Mouse (Mus musculus) forebrain, embryonic 12.5 days (tissue): ENCODE measurements around the gene Ppp2r5a. TPM values are rescaled to one million over a fixed set of nuclear protein-coding genes. Genes with fewer than 3 reads are reported as not detected.

Experiments used
- ATAC-seq: fragments of 200-750 bp; cut with Nextera tagmentation; 2 replicates; pipeline ENCODE4 v1.8.0; 2017; ENCODE audit warnings: moderate TSS enrichment; ENCODE audit not compliant: low FRiP score
- H3K27ac ChIP-seq: fragments of 300-500 bp; sonication (generic); 2 replicates; pipeline ENCODE4 v1.5.1; 2016; ENCODE audit warnings: mild to moderate bottlenecking
- H3K27me3 ChIP-seq: fragments of 300-500 bp; sonication (generic); 2 replicates; pipeline ENCODE4 v1.6.1; 2016; ENCODE audit warnings: mild to moderate bottlenecking
- H3K36me3 ChIP-seq: fragments of 300-500 bp; sonication (generic); replicated peaks from 2 replicates; pipeline ENCODE4 v1.6.1; 2016; ENCODE audit warnings: mild to moderate bottlenecking
- H3K4me1 ChIP-seq: fragments of 300-500 bp; sonication (generic); 2 replicates; pipeline ENCODE4 v1.6.1; 2016
- H3K4me2 ChIP-seq: fragments of 300-500 bp; sonication (generic); 2 replicates; pipeline ENCODE4 v1.6.1; 2016; ENCODE audit warnings: mild to moderate bottlenecking, moderate library complexity
- H3K4me3 ChIP-seq: fragments of 300-500 bp; sonication (generic); replicated peaks from 2 replicates; pipeline ENCODE4 v1.5.1; 2016; ENCODE audit warnings: mild to moderate bottlenecking
- H3K9ac ChIP-seq: fragments of 300-500 bp; sonication (generic); 2 replicates; pipeline ENCODE4 v1.6.1; 2016; ENCODE audit warnings: mild to moderate bottlenecking
- H3K9me3 ChIP-seq: fragments of 300-500 bp; sonication (generic); 2 replicates; pipeline ENCODE4 v1.6.1; 2016
- WGBS: fragments of 180-500 bp; shearing (Covaris S2); methylation state at CpG from one replicate; pipeline ENCODE4 v1.1.7; 2016; 5-methylcytosine and 5-hydroxymethylcytosine counted together
- polyA plus RNA-seq: library from polyadenylated mRNA; unstranded; fragments of >200 nt; fragmentation: Nextera tagmentation; extraction: Ambion mirVana; gene quantifications from 2 replicates; pipeline ENCODE4 v1.2.1, GENCODE M21; 2016

Gene Ppp2r5a
- polyA plus RNA-seq, 1 experiment from 2014 or later, result 12.2 TPM

- peaks cover 60% of the 10 kb centered on the region for H3K36me3 ChIP-seq
- no peak overlapping the region for H3K4me3 ChIP-seq
- no peak overlapping the region for H3K4me2 ChIP-seq
- H3K9ac ChIP-seq, result no peak overlapping the region
- 84% methylated on average over 5 of the region's 5 CpGs for WGBS
- H3K9me3 ChIP-seq, result peaks cover 1% of the 10 kb centered on the region; the same call in 1 of the 2 replicates
- no peaks in the 10 kb centered on the region for H3K27me3 ChIP-seq
- H3K4me1 ChIP-seq, result no peaks in the 10 kb centered on the region
- no peak overlapping the region for H3K27ac ChIP-seq
- ATAC-seq, result no peak
Observed at GRCm38 (mm10) chr1:191334500-191334899, 68.6 kb downstream of the Ppp2r5a start.

- Histone ChIP-seq H3K9ac (no peak overlapping the region), H3K36me3 (peaks cover 34% of the 10 kb centered on the region), H3K27ac (no peak overlapping the region), H3K9me3 (no peaks in the 10 kb centered on the region), H3K4me1 (peaks cover 27% of the 10 kb centered on the region), H3K4me3 (no peak overlapping the region), H3K4me2 (no peak overlapping the region), H3K27me3 (no peaks in the 10 kb centered on the region)
- ATAC-seq, result no peak
- 91% methylated on average over 4 of the region's 4 CpGs for WGBS
Observed at GRCm38 (mm10) chr1:191330356-191330755, 72.7 kb downstream of the Ppp2r5a start.

- H3K4me3 ChIP-seq, result no peak overlapping the region
Observed at GRCm38 (mm10) chr1:191328019-191328441, 75.0 kb downstream of the Ppp2r5a start.

GRCm38 (mm10) chr1:191327258-191327657 is 75.8 kb downstream of the Ppp2r5a start:
- Histone ChIP-seq H3K36me3 (peaks cover 19% of the 10 kb centered on the region), H3K4me3 (peak overlapping the region; percentile 67; the same call in 1 of the 2 replicates), H3K4me2 (peak overlapping the region; percentile 91), H3K27me3 (no peaks in the 10 kb centered on the region), H3K27ac (no peak overlapping the region), H3K9ac (peak overlapping the region; percentile 82; the same call in 1 of the 2 replicates), H3K4me1 (peaks cover 29% of the 10 kb centered on the region), H3K9me3 (no peaks in the 10 kb centered on the region)
- ATAC-seq, result no peak
- WGBS, result 85% methylated on average over 8 of the region's 8 CpGs

More at GRCm38 (mm10) chr1:191328019-191328441, 75.0 kb downstream of the Ppp2r5a start:
- H3K36me3 ChIP-seq, result peaks cover 20% of the 10 kb centered on the region
- ATAC-seq, result no peak
- H3K4me1 ChIP-seq, result peaks cover 29% of the 10 kb centered on the region
- H3K27ac ChIP-seq, result no peak overlapping the region
- no peaks in the 10 kb centered on the region for H3K27me3 ChIP-seq
- no peak overlapping the region for H3K9ac ChIP-seq
- H3K4me2 ChIP-seq, result no peak overlapping the region
- H3K9me3 ChIP-seq, result no peaks in the 10 kb centered on the region
- WGBS, result 84% methylated on average over 8 of the region's 8 CpGs

GRCm38 (mm10) chr1:191326233-191326882 is 76.7 kb downstream of the Ppp2r5a start:
- WGBS, result 2% methylated on average over 31 of the region's 35 CpGs
- Histone ChIP-seq H3K4me3 (peak overlapping the region; percentile 67), H3K4me1 (peaks cover 29% of the 10 kb centered on the region), H3K27me3 (no peaks in the 10 kb centered on the region), H3K9me3 (no peaks in the 10 kb centered on the region), H3K4me2 (peak overlapping the region; percentile 91), H3K27ac (peak overlapping the region; percentile 73), H3K9ac (peak overlapping the region; percentile 82), H3K36me3 (peaks cover 10% of the 10 kb centered on the region; the same call in 1 of the 2 replicates)
- peak; percentile 76 for ATAC-seq

DNA sequence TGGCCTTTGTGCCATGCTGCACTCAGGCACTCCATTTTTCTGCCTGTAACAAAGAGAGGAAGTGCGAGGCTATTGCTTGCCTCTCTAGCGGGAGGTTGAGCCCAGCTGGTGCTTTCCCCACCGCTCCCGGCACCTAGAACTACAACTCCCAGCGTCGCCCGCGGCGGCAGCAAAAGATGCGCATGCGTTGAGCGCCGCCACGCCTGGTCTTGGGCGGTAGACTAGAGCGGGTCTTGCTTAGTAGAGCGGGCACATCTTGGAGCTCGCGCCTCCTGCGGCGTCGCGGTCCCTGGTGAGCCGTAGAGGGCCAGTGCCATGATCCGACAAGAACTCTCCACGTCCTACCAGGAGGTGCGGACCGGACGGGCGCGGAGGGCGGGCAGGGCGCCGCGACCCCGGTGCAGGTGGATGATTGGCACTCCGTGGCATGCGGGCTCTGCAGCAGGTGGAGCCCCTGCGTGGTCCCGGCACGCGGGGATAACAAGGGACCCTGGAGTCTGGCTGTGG is 77.3 kb downstream of the Ppp2r5a start, which contains the start of gene Tmem206:
Tmem206 (plus strand) TSS at position 187 of the 507 bp plus-strand sequence.
- WGBS, result 0% methylated on average over 31 of the region's 42 CpGs
- peaks cover 6% of the 10 kb centered on the region; the same call in 1 of the 2 replicates for H3K36me3 ChIP-seq
- H3K4me2 ChIP-seq, result peak within 1 kb of the TSS; percentile 91
- no peaks in the 10 kb centered on the region for H3K27me3 ChIP-seq
- peak within 1 kb of the TSS; percentile 82 for H3K9ac ChIP-seq
- ATAC-seq, result peak; percentile 96
- peak within 1 kb of the TSS; percentile 67 for H3K4me3 ChIP-seq
- peak within 1 kb of the TSS; percentile 73 for H3K27ac ChIP-seq
- peaks cover 29% of the 10 kb centered on the region for H3K4me1 ChIP-seq
- H3K9me3 ChIP-seq, result no peaks in the 10 kb centered on the region

- H3K9ac ChIP-seq, result peak overlapping the region; percentile 33; the same call in 1 of the 2 replicates
- H3K4me2 ChIP-seq, result peak overlapping the region; percentile 91
- peaks cover 29% of the 10 kb centered on the region for H3K4me1 ChIP-seq
- H3K27me3 ChIP-seq, result no peaks in the 10 kb centered on the region
- no peaks in the 10 kb centered on the region for H3K9me3 ChIP-seq
- peak; percentile 8; the same call in 1 of the 2 replicates for ATAC-seq
- 86% methylated on average over 7 of the region's 7 CpGs for WGBS
- H3K36me3 ChIP-seq, result 0 out of 2 replicates have a peak, but pooled peaks cover 6% of the 10 kb centered on the region
- no peak overlapping the region for H3K4me3 ChIP-seq
- H3K27ac ChIP-seq, result peak overlapping the region; percentile 67; the same call in 1 of the 2 replicates
Observed at GRCm38 (mm10) chr1:191324733-191325590, 78.1 kb downstream of the Ppp2r5a start.

DNA sequence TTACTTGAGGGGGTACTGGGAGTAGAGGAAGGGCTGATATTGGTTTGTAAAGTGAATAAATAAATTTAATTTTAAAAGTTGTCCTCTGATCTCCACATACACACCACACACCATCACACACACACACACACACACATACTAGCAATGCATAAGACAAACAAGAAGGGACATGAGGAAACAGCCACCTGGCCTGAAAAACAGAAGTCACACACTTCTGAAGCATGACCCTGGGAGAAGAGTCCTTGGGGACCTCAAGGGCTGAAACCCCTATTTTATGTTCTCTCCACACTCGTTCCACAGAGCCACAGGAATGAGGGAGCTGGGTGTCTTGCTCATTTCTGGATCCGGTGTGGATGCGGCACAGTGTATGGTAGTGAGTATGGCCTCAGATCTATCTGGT is 79.7 kb downstream of the Ppp2r5a start:
- 89% methylated on average over 3 of the region's 3 CpGs for WGBS
- Histone ChIP-seq H3K27me3 (peaks cover 5% of the 10 kb centered on the region; the same call in 1 of the 2 replicates), H3K9ac (no peak overlapping the region), H3K27ac (no peak overlapping the region), H3K4me3 (no peak overlapping the region), H3K4me1 (peaks cover 23% of the 10 kb centered on the region), H3K4me2 (no peak overlapping the region), H3K36me3 (no peaks in the 10 kb centered on the region), H3K9me3 (no peaks in the 10 kb centered on the region)
- no peak for ATAC-seq

DNA sequence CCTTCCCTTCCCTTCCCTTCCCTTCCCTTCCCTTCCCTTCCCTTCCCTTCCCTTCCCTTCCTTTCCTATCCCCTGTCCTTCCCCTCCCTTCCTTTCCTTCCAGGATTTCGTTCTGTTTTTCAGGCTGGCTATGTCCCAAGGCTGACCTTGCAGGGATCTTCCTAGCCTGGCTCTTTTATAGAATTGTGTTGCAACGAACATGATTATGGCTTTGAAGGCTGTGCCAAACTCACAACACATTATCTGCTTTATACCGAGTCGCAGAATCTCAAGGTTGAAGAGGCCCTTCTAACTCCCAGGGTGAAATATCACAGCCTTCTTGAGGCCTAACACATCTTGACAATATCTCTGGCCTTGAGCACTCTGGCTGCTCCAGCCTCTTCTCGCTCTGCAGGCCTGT is 84.4 kb downstream of the Ppp2r5a start:
- H3K4me3 ChIP-seq, result no peak overlapping the region
- H3K27me3 ChIP-seq, result peaks cover 5% of the 10 kb centered on the region; the same call in 1 of the 2 replicates
- no peaks in the 10 kb centered on the region for H3K9me3 ChIP-seq
- no peak overlapping the region for H3K27ac ChIP-seq
- no peak overlapping the region for H3K9ac ChIP-seq
- 86% methylated on average over 5 of the region's 5 CpGs for WGBS
- peaks cover 9% of the 10 kb centered on the region for H3K4me1 ChIP-seq
- no peaks in the 10 kb centered on the region for H3K36me3 ChIP-seq
- ATAC-seq, result no peak
- no peak overlapping the region for H3K4me2 ChIP-seq

DNA sequence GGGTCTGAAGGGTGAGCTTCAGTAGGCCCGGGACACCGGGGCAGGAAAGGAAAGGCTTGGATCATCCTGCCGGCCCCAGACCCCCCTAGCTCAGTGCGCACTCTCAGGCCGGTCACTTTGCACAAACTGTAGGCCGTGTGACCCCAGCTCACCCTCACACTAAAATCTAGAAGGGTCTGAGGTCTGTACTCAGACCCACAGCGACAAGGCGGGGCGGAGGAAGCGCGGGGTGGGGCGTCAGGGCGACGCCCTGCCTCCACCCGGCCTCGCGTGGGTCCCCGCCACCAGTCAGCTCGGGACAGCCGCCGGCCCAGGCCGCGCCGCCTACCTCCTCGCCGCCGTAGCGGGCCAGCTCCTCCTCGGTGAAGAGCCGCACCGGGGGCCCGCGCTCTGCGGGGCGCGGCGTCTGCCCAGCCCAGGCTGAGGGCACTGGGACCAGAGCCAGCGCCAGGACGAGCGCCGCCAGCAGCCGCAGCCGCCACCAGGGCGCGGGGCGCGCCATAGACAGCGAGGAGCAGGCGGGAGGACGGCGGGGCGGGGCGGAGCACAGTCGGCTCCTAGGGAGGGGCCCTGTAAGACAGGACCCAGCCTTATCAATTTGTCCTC is 85.4 kb downstream of the Ppp2r5a start, which contains the start of gene Nenf:
Nenf (minus strand) TSS at position 604 of the 606 bp plus-strand sequence.
- WGBS, result 1% methylated on average over 53 of the region's 54 CpGs

DNA sequence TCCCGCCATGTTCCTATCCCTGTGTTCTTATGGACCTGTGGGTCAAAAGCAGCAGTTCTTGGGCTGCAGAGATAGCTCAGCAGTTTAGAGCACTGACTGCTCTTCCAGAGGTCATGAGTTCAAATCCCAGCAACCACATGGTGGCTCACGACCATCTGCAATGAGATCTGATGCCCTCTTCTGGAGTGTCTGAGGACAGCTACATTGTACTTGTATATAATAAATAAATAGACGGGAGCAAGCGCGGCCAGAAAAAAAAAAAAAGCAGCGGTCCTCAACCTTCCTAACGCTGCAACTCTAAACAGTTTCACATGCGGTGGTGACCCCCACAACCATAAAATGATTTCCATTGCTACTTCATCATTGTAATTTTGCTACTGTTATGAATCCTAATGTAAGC is 86.3 kb downstream of the Ppp2r5a start:
- peak overlapping the region; percentile 73; the same call in 1 of the 2 replicates for H3K4me3 ChIP-seq
- H3K27me3 ChIP-seq, result peaks cover 5% of the 10 kb centered on the region; the same call in 1 of the 2 replicates
- no peaks in the 10 kb centered on the region for H3K36me3 ChIP-seq
- ATAC-seq, result no peak
- H3K27ac ChIP-seq, result no peak overlapping the region
- no peak overlapping the region; the same call in 1 of the 2 replicates for H3K9ac ChIP-seq
- H3K4me1 ChIP-seq, result peaks cover 12% of the 10 kb centered on the region
- H3K9me3 ChIP-seq, result no peaks in the 10 kb centered on the region
- H3K4me2 ChIP-seq, result peak overlapping the region; percentile 84
- 87% methylated on average over 8 of the region's 8 CpGs for WGBS

More for the DNA sequence above, 85.4 kb downstream of the Ppp2r5a start, which contains the start of gene Nenf:
- Histone ChIP-seq H3K27me3 (peaks cover 5% of the 10 kb centered on the region; the same call in 1 of the 2 replicates), H3K9ac (peak within 1 kb of the TSS; percentile 92), H3K4me3 (peak within 1 kb of the TSS; percentile 73), H3K36me3 (no peaks in the 10 kb centered on the region), H3K4me1 (peaks cover 10% of the 10 kb centered on the region), H3K27ac (peak within 1 kb of the TSS; percentile 50; the same call in 1 of the 2 replicates), H3K4me2 (peak within 1 kb of the TSS; percentile 84), H3K9me3 (no peaks in the 10 kb centered on the region)
- ATAC-seq, result peak; percentile 92
